Mouse (Mus musculus) midbrain, embryonic 11.5 days (tissue): ENCODE results near the gene Olfr127. TPM values are rescaled to one million over a fixed set of nuclear protein-coding genes. Genes with fewer than 3 reads are reported as not detected.
"Not testable (repeated sequence)": the region's sequence is repeated elsewhere in the genome, so short reads cannot be mapped to it uniquely, and the experiment has no call there.

Experiments used
- ATAC-seq: fragments of 200-750 bp; cut with Nextera tagmentation; 2 replicates; pipeline ENCODE4 v1.8.0; 2017; ENCODE audit warnings: moderate TSS enrichment, moderate library complexity; ENCODE audit not compliant: low FRiP score
- DNase-seq: peaks from one replicate; pipeline ENCODE4 v3.0.0; 2015; ENCODE audit warnings: low spot score; ENCODE audit errors: missing footprints
- H3K27ac ChIP-seq: fragments of 300-500 bp; sonication (generic); 2 replicates; pipeline ENCODE4 v1.5.1; 2014; ENCODE audit warnings: low read depth, low read length
- H3K27me3 ChIP-seq: fragments of 300-500 bp; sonication (generic); 2 replicates; pipeline ENCODE4 v1.6.1; 2014; ENCODE audit warnings: mild to moderate bottlenecking, low read length, moderate library complexity, mixed read lengths; ENCODE audit not compliant: control insufficient read depth, insufficient read depth
- H3K36me3 ChIP-seq: fragments of 300-500 bp; sonication (generic); 2 replicates; pipeline ENCODE4 v1.6.1; 2014; ENCODE audit warnings: mild to moderate bottlenecking, low read length, moderate library complexity, mixed read lengths; ENCODE audit not compliant: control insufficient read depth, insufficient read depth
- H3K4me1 ChIP-seq: fragments of 300-500 bp; sonication (generic); 2 replicates; pipeline ENCODE4 v1.6.1; 2014; ENCODE audit warnings: low read length; ENCODE audit not compliant: control insufficient read depth, insufficient read depth
- H3K4me2 ChIP-seq: fragments of 300-500 bp; sonication (generic); 2 replicates; pipeline ENCODE4 v1.6.1; 2014; ENCODE audit warnings: mild to moderate bottlenecking, moderate library complexity
- H3K4me3 ChIP-seq: fragments of 300-500 bp; sonication (generic); 2 replicates; pipeline ENCODE4 v1.5.1; 2014; ENCODE audit warnings: low read depth, low read length
- H3K9ac ChIP-seq: fragments of 300-500 bp; sonication (generic); 2 replicates; pipeline ENCODE4 v1.6.1; 2014; ENCODE audit warnings: low read length
- H3K9me3 ChIP-seq: fragments of 300-500 bp; sonication (generic); 2 replicates; pipeline ENCODE4 v1.6.1; 2016; ENCODE audit warnings: low read length; ENCODE audit not compliant: control insufficient read depth
- WGBS: fragments of 180-500 bp; shearing (Covaris S2); extraction: QIAGEN DNeasy Blood & Tissue Kit; methylation state at CpG from one replicate; pipeline ENCODE4 v1.1.7; 2014; 5-methylcytosine and 5-hydroxymethylcytosine counted together
- polyA plus RNA-seq: library from polyadenylated mRNA; unstranded; fragments of >200 nt; fragmentation: Nextera tagmentation; extraction: Ambion mirVana; gene quantifications from 2 replicates; pipeline ENCODE4 v1.2.1, GENCODE M21; 2014

Gene Olfr127
- polyA plus RNA-seq: not detected in 2 replicates

DNA sequence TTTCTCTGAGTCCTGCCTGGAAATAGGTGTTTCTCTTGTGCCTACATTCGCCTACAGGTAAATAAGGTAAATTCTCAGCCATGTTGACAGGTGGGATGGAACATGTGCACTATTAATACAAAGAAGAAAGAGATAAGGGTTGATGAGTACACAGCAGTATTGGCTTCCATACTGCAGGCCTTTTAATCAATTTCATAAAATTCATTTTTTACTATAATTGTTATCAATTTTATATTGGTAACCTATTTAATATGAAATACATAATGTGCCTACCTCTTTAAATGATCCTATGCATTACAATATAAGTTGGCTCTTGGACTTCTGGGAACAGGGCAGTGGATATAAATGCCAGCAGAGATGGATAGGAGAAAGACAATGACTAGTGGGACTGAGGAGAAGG is at the start of gene Olfr127:
Olfr127 (plus strand) TSS at position 301 of the 400 bp plus-strand sequence.
- Histone ChIP-seq H3K9ac (no peak within 1 kb of the TSS), H3K27me3 (no peaks in the 10 kb centered on the region), H3K4me2 (no peak within 1 kb of the TSS), H3K4me3 (no peak within 1 kb of the TSS), H3K4me1 (no peaks in the 10 kb centered on the region), H3K27ac (no peak within 1 kb of the TSS), H3K36me3 (no peaks in the 10 kb centered on the region), H3K9me3 (no peaks in the 10 kb centered on the region)
- WGBS: 75% methylated on average over 1 of the region's 1 CpGs
- DNase-seq (no peak), ATAC-seq (no peak)

DNA sequence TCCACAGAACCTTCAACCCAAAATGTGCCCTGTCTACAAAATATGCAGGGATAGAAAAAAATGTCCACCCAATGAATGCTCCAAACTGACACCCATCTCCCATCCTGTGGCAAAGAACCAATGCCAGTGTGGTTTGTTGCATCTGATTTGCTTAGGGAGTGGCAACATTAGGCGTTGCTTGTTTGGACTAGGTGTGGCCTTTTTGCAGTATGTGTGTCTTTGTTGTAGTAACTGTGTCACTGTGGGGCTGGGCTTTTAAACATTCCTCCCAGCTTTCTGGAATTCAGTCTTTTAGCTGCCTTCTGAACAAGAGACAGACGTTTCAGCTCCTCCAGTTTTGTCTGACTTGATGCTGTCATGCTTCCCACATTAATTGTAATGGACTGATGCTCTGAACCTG is 36.3 kb upstream of the Olfr127 start:
- Histone ChIP-seq H3K9ac (no peak overlapping the region), H3K27ac (no peak overlapping the region), H3K4me1 (no peaks in the 10 kb centered on the region), H3K9me3 (no peaks in the 10 kb centered on the region), H3K4me3 (no peak overlapping the region), H3K36me3 (no peaks in the 10 kb centered on the region), H3K27me3 (no peaks in the 10 kb centered on the region), H3K4me2 (no peak overlapping the region)
- ATAC-seq (no peak), DNase-seq (no peak)
- WGBS: 81% methylated on average over 2 of the region's 2 CpGs

DNA sequence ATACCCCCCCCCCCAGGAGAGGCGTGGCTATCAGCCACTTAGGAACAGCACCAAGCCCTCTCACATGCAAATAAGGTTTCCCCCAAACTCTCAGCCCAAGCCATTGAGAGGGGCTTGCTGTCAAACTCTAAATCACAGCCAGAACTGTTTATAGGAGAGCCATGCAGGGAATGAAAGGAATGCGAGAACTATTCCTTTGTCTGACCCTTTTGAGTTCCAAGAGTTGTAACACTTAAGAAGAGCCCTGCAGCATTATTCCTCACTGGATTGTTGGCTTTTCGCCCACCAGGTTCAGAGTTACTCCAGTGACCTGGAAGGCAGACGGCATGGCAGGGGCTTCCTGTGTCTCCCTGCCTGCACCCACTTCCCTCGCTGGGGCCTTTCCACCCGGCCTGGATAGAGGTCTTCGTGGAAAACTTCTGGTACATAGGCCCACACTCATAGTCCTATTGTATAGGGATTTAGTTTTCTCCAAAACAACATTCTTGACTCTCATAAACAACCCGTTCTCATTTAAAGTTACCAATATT is 30.5 kb upstream of the Olfr127 start:
- no peaks in the 10 kb centered on the region for H3K27me3 ChIP-seq
- H3K4me2 ChIP-seq: no peak overlapping the region
- ATAC-seq (no peak), DNase-seq (no peak)
- no peak overlapping the region for H3K4me3 ChIP-seq
- no peaks in the 10 kb centered on the region for H3K4me1 ChIP-seq
- H3K36me3 ChIP-seq: no peaks in the 10 kb centered on the region
- H3K9ac ChIP-seq: no peak overlapping the region
- H3K27ac ChIP-seq: no peak overlapping the region
- no peaks in the 10 kb centered on the region for H3K9me3 ChIP-seq
- 31% methylated on average over 8 of the region's 8 CpGs for WGBS

DNA sequence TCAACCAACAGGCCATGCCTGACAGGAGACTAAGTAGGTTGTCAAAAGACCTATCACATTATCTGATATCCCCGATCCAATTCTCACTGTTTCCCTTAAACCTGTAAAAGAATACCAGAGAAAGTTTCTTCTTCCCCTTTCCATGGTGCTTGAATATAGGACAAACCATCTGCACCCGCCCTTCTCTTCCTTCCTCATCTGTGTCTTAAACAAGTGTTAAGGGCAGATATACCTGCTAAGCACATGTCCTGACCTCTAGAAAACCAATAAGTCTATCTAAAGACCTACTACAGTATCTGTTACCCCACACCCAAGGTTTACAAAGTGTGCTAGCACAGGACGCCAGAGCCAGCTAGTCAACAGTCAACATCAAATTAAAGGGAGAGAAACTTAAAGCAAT is 26.4 kb upstream of the Olfr127 start:
- Histone ChIP-seq H3K27ac (no peak overlapping the region), H3K27me3 (no peaks in the 10 kb centered on the region), H3K4me1 (no peaks in the 10 kb centered on the region), H3K9ac (no peak overlapping the region), H3K36me3 (no peaks in the 10 kb centered on the region), H3K4me2 (no peak overlapping the region), H3K4me3 (no peak overlapping the region), H3K9me3 (no peaks in the 10 kb centered on the region)
- ATAC-seq (no peak), DNase-seq (no peak)
- 86% methylated on average over 3 of the region's 3 CpGs for WGBS

DNA sequence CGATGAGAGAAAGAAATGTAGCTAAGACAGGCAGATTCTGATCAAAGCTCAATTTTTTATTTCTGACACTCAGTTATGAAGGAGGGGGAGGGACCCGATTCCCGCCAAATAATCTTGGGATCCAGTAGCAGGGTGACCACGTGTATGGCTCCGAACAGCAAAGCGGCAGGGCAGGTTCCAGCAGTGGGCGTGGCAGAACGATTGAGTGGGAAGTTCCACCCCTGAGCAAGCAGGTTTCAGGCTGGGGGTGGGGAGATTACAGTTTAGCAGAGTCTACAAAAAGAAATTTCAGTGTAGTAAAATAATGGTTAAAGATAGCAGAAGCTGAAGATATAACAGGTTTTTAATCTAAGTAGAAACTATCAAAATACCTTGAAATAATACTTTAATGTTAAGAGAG is 6.6 kb downstream of the Olfr127 start:
- H3K36me3 ChIP-seq, H3K4me2 ChIP-seq, H3K27me3 ChIP-seq, DNase-seq, ATAC-seq, H3K9ac ChIP-seq, H3K27ac ChIP-seq, H3K9me3 ChIP-seq, H3K4me3 ChIP-seq, H3K4me1 ChIP-seq: not testable (repeated sequence)
- WGBS: 80% methylated on average over 8 of the region's 8 CpGs

DNA sequence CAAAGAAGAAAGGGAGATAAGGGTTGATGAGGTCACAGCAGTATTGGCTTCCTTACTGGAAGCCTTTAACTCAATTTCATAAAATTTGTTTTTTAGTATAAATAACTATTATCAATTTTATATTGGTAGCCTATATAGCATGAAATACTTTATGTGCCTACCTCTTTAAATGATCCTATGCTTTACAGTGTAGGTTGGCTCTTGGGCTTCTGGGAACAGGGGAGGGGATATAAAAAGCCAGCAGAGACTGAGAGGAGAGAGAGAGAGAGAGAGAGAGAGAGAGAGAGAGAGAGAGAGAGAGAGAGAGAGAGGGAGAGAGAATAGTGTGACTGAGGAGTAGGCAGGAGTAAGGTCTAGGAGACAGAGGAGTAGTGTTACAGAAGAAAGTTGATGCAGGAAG is 20.0 kb downstream of the Olfr127 start, which contains the start of gene Olfr128:
Olfr128 (plus strand) TSS at position 301 of the 400 bp plus-strand sequence.
- Histone ChIP-seq H3K27me3 (no peaks in the 10 kb centered on the region), H3K4me1 (no peaks in the 10 kb centered on the region), H3K36me3 (no peaks in the 10 kb centered on the region), H3K9me3 (no peaks in the 10 kb centered on the region), H3K27ac (no peak within 1 kb of the TSS), H3K9ac (no peak within 1 kb of the TSS), H3K4me3 (no peak within 1 kb of the TSS), H3K4me2 (no peak within 1 kb of the TSS)
- ATAC-seq: no peak
- no peak for DNase-seq

DNA sequence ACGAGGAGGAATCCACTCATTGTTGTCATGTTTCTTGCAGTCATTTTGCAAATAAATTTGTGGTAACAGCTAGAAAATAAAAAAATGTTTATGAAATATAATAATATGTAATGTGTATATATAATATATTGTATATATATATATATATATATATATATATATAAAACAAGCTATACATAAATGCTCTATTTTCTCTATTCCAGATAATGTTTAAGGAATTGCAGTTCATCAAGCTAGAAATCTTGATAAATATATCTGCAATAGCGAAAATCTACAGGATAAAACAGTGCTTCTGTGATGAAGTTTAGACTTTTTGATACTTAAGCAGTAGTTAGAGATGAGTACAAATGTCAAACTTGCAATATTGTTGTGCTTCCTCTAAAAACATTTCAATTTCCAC is 52.7 kb downstream of the Olfr127 start, which contains the start of gene Olfr761:
Olfr761 (minus strand) TSS at position 101 of the 400 bp plus-strand sequence.
- no peaks in the 10 kb centered on the region for H3K4me1 ChIP-seq
- no peaks in the 10 kb centered on the region for H3K36me3 ChIP-seq
- H3K4me2 ChIP-seq: no peak within 1 kb of the TSS
- H3K27me3 ChIP-seq: no peaks in the 10 kb centered on the region
- no peak for ATAC-seq
- WGBS: 83% methylated on average over 2 of the region's 2 CpGs
- H3K9me3 ChIP-seq: no peaks in the 10 kb centered on the region
- H3K9ac ChIP-seq: no peak within 1 kb of the TSS
- no peak within 1 kb of the TSS for H3K4me3 ChIP-seq
- H3K27ac ChIP-seq: no peak within 1 kb of the TSS
- DNase-seq: no peak

Other genes starting within 250 kb of the Olfr127 start
- not detected in 2 replicates for gene Olfr117, start 236.7 kb upstream of the Olfr127 start, polyA plus RNA-seq
- not detected in 2 replicates for gene Olfr118, start 233.4 kb upstream of the Olfr127 start, polyA plus RNA-seq
- gene Olfr119, start 203.9 kb upstream of the Olfr127 start, polyA plus RNA-seq: not detected in 2 replicates
- gene Olfr120, start 178.6 kb upstream of the Olfr127 start, polyA plus RNA-seq: not detected in 2 replicates
- gene Olfr121, start 151.6 kb upstream of the Olfr127 start, polyA plus RNA-seq: not detected in 2 replicates
- not detected in 2 replicates for gene Olfr122, start 131.8 kb upstream of the Olfr127 start, polyA plus RNA-seq
- gene Olfr123, start 106.9 kb upstream of the Olfr127 start, polyA plus RNA-seq: not detected in 2 replicates
- not detected in 2 replicates for gene Olfr124, start 100.5 kb upstream of the Olfr127 start, polyA plus RNA-seq
- gene Olfr125, start 67.5 kb upstream of the Olfr127 start, polyA plus RNA-seq: not detected in 2 replicates
- not detected in 2 replicates for gene Olfr126, start 53.0 kb upstream of the Olfr127 start, polyA plus RNA-seq
- not detected in 2 replicates for gene Olfr128, start 20.1 kb downstream of the Olfr127 start, polyA plus RNA-seq
- not detected in 2 replicates for gene Olfr761, start 52.6 kb downstream of the Olfr127 start, polyA plus RNA-seq
- 0.03 TPM in 1 of 2 replicates, not detected in the other for gene Olfr129, start 159.6 kb downstream of the Olfr127 start, polyA plus RNA-seq
- not detected in 2 replicates for gene Olfr130, start 163.5 kb downstream of the Olfr127 start, polyA plus RNA-seq
- not detected in 2 replicates for gene Olfr131, start 188.3 kb downstream of the Olfr127 start, polyA plus RNA-seq
- gene Olfr132, start 234.1 kb downstream of the Olfr127 start, polyA plus RNA-seq: not detected in 2 replicates
- not detected in 2 replicates for gene Olfr133, start 244.8 kb downstream of the Olfr127 start, polyA plus RNA-seq